In the genomic region with DNA sequence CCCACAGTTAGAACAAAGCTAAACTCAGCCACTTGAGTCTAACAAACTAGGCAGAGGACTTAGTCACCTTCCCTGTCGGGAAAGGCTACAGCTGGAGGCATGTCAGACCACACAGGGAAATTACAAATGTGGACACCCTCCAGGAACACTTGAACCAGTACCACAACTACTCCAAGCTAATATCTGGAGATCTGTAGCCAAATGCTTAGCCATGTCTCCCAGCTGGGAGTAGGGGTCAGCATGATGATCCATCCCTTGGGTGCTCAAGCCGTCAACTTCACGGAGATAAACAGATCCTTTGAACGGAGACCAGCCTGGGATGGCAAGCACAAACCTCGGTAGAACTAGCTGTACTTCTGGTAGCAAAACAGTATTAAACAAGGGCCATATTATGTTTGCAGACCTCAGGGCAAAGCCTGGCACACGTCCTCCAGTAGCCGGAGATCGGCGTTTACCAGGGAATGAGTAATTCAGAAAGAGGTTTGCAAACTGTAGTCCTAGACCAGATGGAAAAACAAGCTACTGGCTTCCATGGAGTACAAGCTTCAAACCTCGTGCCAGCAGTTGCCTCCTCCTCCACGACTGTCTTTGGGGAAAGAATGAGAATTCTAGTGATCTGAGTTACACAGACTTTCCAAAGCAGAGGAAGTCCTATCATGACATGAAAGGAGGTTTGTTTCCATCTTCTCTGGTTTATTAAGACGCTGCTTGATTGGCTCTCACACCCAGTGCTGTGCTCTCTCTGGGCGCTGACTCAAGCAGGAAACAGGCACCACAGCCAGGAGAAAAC, we compare ENCODE assay signal across 9 mouse cellular contexts. TPM values are rescaled to one million over a fixed set of nuclear protein-coding genes. Genes with fewer than 3 reads are reported as not detected.
DNase-seq lines count a peak whose midpoint lies in the region; ATAC-seq and TF ChIP-seq lines count a peak whose summit lies in the region.
"Had no signal": no experiment of that assay in that cellular context is flagged by ENCODE, and none has a peak within 500 bp of the region (broad histone marks: within the 10 kb centered on the region; RNA-seq: fewer than 3 reads in every experiment).

No protein-coding gene starts in this region.

- 56% methylated on average over 13 of the region's 13 CpGs for WGBS in heart, embryonic 14.5 days
- 54% methylated on average over 13 of the region's 13 CpGs for WGBS in lung, embryonic 15.5 days

- no peak overlapping the region for H3K4me3 ChIP-seq in heart, embryonic 14.5 days (ENCODE audit: control insufficient read depth in 1 of 2, insufficient read depth in 1 of 2, low read depth in 1 of 2, low read length in 2 of 2)
- no peak overlapping the region for H3K4me3 ChIP-seq in lung, embryonic 15.5 days

- no peak overlapping the region; the same call in 1 of the 2 replicates for H3K4me2 ChIP-seq in heart, embryonic 14.5 days (ENCODE audit: low read length)
- no peak overlapping the region for H3K4me2 ChIP-seq in lung, embryonic 15.5 days

- peaks cover 9% of the 10 kb centered on the region; the same call in 1 of the 2 replicates for H3K9me3 ChIP-seq in heart, embryonic 14.5 days (ENCODE audit: control insufficient read depth, low read length)
- no peaks in the 10 kb centered on the region for H3K9me3 ChIP-seq in lung, embryonic 15.5 days

- no peak overlapping the region for H3K9ac ChIP-seq in heart, embryonic 14.5 days (ENCODE audit: low read length)
- H3K9ac ChIP-seq in lung, embryonic 15.5 days: no peak overlapping the region

- H3K27me3 ChIP-seq in heart, embryonic 14.5 days (ENCODE audit: control insufficient read depth, insufficient read depth, low read length): no peaks in the 10 kb centered on the region
- H3K27me3 ChIP-seq in lung, embryonic 15.5 days: no peaks in the 10 kb centered on the region

- H3K27ac ChIP-seq in heart, embryonic 14.5 days (replicated peaks in 1 of 2; ENCODE audit: control insufficient read depth in 1 of 2, insufficient read depth in 1 of 2, low read depth in 2 of 2, low read length in 2 of 2): peak overlapping the region; percentile 58 to 61
- H3K27ac ChIP-seq in lung, embryonic 15.5 days: peak overlapping the region; percentile 26; the same call in 1 of the 2 replicates

- peaks cover 8 to 16% of the 10 kb centered on the region in 2 experiments for H3K4me1 ChIP-seq in heart, embryonic 14.5 days (ENCODE audit: control insufficient read depth in 2 of 2, insufficient read depth in 2 of 2, low read length in 2 of 2)
- H3K4me1 ChIP-seq in lung, embryonic 15.5 days: 0 out of 2 replicates have a peak, but pooled peaks cover 10% of the 10 kb centered on the region

- no peak for TF ChIP-seq CTCF in brain, embryonic 14.5 days (IDR thresholded peaks at IDR 0.05; ENCODE audit: borderline replicate concordance, extremely low read depth, insufficient read depth, insufficient read length)

- H3K36me3 ChIP-seq in heart, embryonic 14.5 days (ENCODE audit: control insufficient read depth, insufficient read depth, low read length): no peaks in the 10 kb centered on the region
- no peaks in the 10 kb centered on the region for H3K36me3 ChIP-seq in lung, embryonic 15.5 days

- ATAC-seq in heart, embryonic 14.5 days (ENCODE audit: insufficient number of reproducible peaks, insufficient read depth, low FRiP score, low read depth): peak; percentile 72; the same call in 1 of the 2 replicates
- ATAC-seq in lung, embryonic 15.5 days (ENCODE audit: borderline replicate concordance, extremely low read depth, low FRiP score, low TSS enrichment): no peak; the same call in 1 of the 2 replicates

- no peak for TF ChIP-seq POLR2A in brain, embryonic 14.5 days (IDR thresholded peaks at IDR 0.05; ENCODE audit: borderline replicate concordance, extremely low read depth, insufficient read depth, insufficient read length, poor library complexity, severe bottlenecking)

- peak; percentile 32 for DNase-seq in kidney, postnatal 14 days
- DNase-seq in kidney, postnatal 25 days: no peak
- peak; percentile 9 for DNase-seq in brain, embryonic 14.5 days (ENCODE audit: low read depth)
- DNase-seq in cerebellum, adult 11-12 months: no peak
- DNase-seq in spleen, adult 12 weeks (ENCODE audit: low spot score): no peak
- DNase-seq in testis, postnatal 10 days (ENCODE audit: low spot score): no peak

RNA-seq across cellular contexts. Expression of gene Gm47996, which starts 26.4 kb away (rescaled TPM):
- polyA plus RNA-seq in brain, embryonic 14.5 days (2012; rRNA removed): 0.08 TPM in 1 of 2 replicates, not detected in the other
- not detected in 2 replicates for polyA plus RNA-seq in heart, embryonic 14.5 days (2014; fragmentation: Nextera tagmentation; extraction: Ambion mirVana)
- polyA plus RNA-seq in lung, embryonic 15.5 days (2015; fragmentation: Nextera tagmentation; extraction: Ambion mirVana): not detected in 2 replicates
- polyA plus RNA-seq: frontal cortex, adult 2 months had no signal

RNA-seq across cellular contexts. Expression of gene 3110040M04Rik, which starts 32.4 kb away (rescaled TPM):
- polyA plus RNA-seq in brain, embryonic 14.5 days (2012; rRNA removed): not detected in 2 replicates
- not detected in 2 replicates for polyA plus RNA-seq in heart, embryonic 14.5 days (2014; fragmentation: Nextera tagmentation; extraction: Ambion mirVana)
- polyA plus RNA-seq in lung, embryonic 15.5 days (2015; fragmentation: Nextera tagmentation; extraction: Ambion mirVana): not detected in 2 replicates
- polyA plus RNA-seq: frontal cortex, adult 2 months had no signal

RNA-seq across cellular contexts. Expression of gene Gm47995, which starts 38.1 kb away (rescaled TPM):
- polyA plus RNA-seq in brain, embryonic 14.5 days (2012; rRNA removed): not detected in 2 replicates
- not detected in 2 replicates for polyA plus RNA-seq in heart, embryonic 14.5 days (2014; fragmentation: Nextera tagmentation; extraction: Ambion mirVana)
- polyA plus RNA-seq in lung, embryonic 15.5 days (2015; fragmentation: Nextera tagmentation; extraction: Ambion mirVana): not detected in 2 replicates
- polyA plus RNA-seq: frontal cortex, adult 2 months had no signal

RNA-seq across cellular contexts. Expression of gene Gm8947, which starts 44.2 kb away (rescaled TPM):
- not detected in 2 replicates for polyA plus RNA-seq in brain, embryonic 14.5 days (2012; rRNA removed)
- not detected in 2 replicates for polyA plus RNA-seq in heart, embryonic 14.5 days (2014; fragmentation: Nextera tagmentation; extraction: Ambion mirVana)
- 0.09 TPM in 1 of 2 replicates, not detected in the other for polyA plus RNA-seq in lung, embryonic 15.5 days (2015; fragmentation: Nextera tagmentation; extraction: Ambion mirVana)
- polyA plus RNA-seq: frontal cortex, adult 2 months had no signal

RNA-seq across cellular contexts. Expression of gene Gm47985, which starts 54.0 kb away (rescaled TPM):
- polyA plus RNA-seq in brain, embryonic 14.5 days (2012; rRNA removed): 0.05 TPM in 1 of 2 replicates, not detected in the other
- polyA plus RNA-seq in heart, embryonic 14.5 days (2014; fragmentation: Nextera tagmentation; extraction: Ambion mirVana): 0.34 TPM in 1 of 2 replicates, not detected in the other
- 0.11 TPM in 1 of 2 replicates, not detected in the other for polyA plus RNA-seq in lung, embryonic 15.5 days (2015; fragmentation: Nextera tagmentation; extraction: Ambion mirVana)
- polyA plus RNA-seq: frontal cortex, adult 2 months had no signal

Comparison
In these comparisons a context has a peak if more than half of its experiments do, and no peak if none do; other contexts are left out.
1. DNase-seq: peak in kidney, postnatal 14 days (single experiment) and brain, embryonic 14.5 days (single experiment); none in kidney, postnatal 25 days (0 of 2), cerebellum, adult 11-12 months (single experiment), spleen, adult 12 weeks (single experiment) and testis, postnatal 10 days (single experiment).